Mouse (Mus musculus): ENCODE results near the gene Wdr48.

DNA sequence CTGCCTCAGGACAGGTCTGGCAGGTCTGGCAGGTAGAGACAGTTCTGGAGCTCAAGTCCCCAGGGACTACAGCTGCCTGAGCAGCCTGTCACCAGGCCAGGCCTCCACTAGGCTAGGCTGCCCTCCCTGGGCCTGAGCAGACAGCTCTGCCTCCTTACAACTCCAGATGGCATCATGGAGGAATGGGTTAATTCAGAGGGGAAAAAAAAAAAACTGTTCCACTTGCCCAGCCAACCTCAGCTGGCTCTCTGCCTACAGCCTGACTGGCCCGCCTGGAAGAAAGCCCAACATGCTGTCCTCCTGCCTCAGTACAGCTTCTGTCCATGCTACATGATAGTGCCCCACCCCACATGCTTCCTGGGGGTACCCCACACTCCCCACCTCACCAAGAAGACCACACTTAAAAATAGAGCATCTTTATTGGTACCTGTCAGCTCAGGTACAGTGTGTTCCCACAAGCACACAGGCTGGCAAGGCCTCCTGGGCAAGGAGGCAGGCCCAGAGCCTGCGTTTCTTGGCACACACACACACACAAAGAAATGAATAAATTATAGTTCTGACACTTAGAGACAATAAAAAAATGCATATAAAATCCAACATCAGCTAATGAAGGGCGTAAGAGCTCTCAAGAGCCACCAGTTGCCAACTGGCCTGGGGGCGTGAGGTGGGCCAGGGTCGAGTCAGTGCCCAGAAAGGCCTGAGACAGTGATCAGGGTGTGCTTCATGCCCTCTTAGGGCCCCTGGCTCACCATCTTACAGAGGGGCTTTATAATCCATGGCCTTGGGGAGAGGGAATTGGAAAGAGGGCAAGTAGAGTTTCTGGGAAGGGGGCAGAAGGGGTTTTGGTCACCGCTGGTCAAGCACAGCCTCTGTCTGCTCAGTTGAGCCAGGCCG is 76.3 kb downstream of the Wdr48 start:
- TF ChIP-seq POLR2A (IDR thresholded peaks at IDR 0.05; ENCODE audit: low read depth, low read length), result no peak
- TF ChIP-seq CTCF (IDR thresholded peaks at IDR 0.05; ENCODE audit: borderline replicate concordance, insufficient read depth, low read length), result no peak
